Mouse (Mus musculus): ENCODE measurements at regions not wholly inside any gene's neighbourhood (a gene's known extent, or its start where the extent isn't known, plus 50 kb on each side); places are given as distances from the start of the nearest gene placed in this dataset.

- TF ChIP-seq POLR2A (IDR thresholded peaks at IDR 0.05; ENCODE audit: low read depth, low read length) (no peak), CTCF (IDR thresholded peaks at IDR 0.05; ENCODE audit: borderline replicate concordance, insufficient read depth, low read length) (no peak)
These were observed 180.3 kb downstream of the Zfp326 start for GRCm38 (mm10) chr5:106056631-106057030.

Data from embryonic fibroblast, embryonic 13.5 days (primary cell).